Mouse (Mus musculus): ENCODE results near the gene Scamp3.

Scamp3 gene

DNA sequence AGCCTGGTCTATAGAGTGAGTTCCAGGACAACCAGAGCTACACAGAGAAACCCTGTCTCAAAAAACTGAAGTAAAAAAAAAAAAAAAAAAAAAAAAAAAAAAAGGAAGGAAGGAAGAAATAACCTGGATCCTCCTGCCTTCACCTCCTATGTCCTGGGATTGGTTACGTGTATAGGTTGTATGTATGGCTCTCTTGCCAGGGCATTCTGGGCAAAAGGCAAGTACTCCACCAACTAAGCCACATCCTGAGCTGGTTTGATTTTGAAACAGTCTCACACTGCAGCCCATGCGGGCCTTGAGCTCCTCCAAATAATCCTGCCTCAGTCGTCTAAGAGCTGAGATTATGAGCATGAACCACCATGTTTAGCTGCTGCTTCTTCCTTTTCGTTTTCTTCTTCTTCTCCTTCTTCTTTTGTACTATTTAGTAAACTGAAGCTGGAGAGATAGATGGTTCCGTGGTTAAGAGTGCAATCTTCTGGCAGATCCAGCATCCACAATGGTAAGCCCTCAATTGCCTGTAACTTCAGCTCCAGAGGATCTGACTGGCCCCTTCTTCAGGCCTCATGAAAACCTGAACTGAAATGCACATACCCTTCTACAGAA is 13.5 kb upstream of the Scamp3 start:
- peak; percentile 67 for DNase-seq (ENCODE audit: low read depth, low spot score)

DNA sequence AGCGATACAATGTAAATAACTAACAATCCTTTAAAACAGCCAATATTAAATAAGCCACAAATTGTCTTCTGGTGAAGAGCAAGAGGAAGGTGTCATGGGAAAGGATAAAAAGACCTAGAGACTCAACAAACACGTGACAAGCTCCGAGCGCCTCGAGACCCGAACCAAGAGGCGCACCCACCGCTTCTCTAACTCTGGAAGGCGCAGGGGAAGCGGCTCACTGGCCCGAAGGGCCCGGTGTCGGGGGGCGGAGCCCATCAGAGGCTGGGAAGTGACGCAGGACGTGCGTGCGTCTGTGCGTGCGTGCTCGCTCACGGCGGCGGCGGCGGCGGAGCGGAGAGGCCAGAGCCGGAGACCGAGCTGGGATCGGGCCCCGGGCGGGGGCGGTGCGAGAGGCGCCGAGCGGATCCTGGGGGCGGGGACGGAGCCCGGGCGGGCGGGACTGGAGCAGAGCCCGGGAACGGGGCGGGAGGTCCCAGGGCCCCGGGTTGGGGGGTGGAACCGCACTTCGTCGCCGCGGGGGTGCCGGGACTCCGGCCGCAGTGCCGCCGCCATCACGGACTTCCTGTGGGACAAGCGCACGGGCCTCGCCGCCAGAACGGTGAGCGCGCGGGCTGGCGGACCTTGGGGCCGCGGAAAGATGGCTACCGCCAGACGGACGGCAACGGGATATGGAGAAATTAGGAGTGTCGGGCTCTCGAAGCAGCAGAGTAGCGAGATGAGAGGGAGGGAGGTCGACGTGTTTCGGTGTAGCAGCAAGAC is 12.6 kb upstream of the Scamp3 start, which contains the start of gene Clk2:
Gene Clk2, plus strand, starts transcription at position 290 of the 762 bp plus-strand sequence.
- DNase-seq (ENCODE audit: low read depth, low spot score) = peak; percentile 96

DNA sequence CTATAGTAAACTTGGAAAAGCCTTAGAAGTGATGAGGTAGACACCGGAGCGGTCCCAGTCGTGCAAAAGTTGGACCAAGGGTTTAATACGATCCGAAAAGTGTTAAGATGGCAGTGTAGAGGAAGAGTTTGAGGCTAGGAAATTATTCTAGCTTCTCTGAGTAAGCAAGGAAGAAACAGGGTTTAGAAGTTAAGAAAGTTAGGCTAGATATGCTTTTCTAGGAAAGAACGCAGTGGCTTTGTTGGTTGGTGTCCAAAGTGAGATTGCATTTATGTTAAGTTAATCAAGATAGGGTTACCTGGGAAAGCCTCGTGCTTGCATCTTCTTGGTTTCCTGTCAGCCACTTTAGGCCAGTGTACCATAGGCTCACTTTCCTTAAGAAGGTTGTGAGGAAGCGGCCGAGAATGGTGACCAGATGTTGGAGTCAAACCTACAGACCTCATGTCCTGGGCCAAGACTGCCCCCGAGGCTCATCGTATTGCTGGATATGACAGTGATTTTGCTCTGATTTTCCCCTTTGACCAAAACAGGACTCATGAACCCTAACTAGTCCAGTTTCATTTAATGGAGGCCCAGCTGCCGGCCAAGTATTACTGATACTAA is 11.9 kb upstream of the Scamp3 start:
- no peak for DNase-seq (ENCODE audit: low read depth, low spot score)

DNA sequence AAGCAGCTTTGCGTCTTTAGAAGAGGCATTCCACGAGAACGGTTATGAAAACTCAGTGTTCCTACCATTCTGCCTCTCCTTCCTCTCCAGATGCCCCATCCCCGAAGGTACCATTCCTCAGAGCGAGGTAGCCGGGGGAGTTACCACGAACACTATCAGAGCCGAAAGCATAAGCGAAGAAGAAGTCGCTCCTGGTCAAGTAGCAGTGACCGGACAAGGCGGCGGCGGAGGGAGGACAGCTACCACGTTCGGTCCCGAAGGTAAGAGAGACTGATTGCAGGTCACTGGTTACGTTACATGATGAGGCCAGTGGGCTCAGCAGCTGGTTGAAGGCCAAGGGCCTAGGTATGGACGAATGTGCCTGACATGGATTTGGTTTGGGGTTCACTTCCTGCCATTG is 10.3 kb upstream of the Scamp3 start:
- DNase-seq (ENCODE audit: low read depth, low spot score) = no peak

DNA sequence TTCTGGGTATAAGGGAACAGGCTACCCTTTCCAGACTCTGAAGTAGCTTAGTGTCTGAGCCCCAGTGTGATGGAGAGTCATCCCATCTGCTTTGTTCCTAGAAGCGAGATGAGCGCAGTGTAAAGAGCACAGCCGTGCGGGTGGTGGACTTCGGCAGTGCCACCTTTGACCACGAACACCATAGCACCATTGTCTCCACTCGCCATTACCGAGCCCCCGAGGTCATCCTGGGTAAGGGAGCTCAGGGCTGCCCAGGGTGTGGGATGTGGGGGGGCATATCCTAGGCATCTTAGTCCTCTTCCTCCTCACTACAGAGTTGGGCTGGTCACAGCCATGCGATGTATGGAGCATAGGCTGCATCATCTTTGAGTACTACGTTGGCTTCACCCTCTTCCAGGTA is 2.4 kb upstream of the Scamp3 start:
- DNase-seq (ENCODE audit: low read depth, low spot score) = no peak

DNA sequence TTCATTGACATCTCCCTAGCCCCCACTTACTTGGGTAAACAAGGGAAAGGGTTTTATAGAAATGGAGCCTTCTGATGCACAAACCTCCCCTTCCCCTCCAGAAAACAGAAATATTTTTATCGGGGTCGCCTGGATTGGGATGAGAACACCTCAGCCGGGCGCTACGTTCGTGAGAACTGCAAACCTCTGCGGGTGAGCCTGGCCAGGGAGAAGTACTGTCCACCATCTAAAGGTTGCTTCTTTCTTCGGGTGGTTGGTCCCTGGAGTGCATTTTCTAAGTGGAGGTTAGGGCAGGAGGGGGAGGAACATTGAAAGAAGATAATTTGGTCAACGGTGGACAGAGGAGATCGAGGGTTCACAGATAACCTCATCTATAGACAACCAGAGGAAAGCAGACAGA is 1.7 kb upstream of the Scamp3 start:
- DNase-seq (ENCODE audit: low read depth, low spot score) = no peak

DNA sequence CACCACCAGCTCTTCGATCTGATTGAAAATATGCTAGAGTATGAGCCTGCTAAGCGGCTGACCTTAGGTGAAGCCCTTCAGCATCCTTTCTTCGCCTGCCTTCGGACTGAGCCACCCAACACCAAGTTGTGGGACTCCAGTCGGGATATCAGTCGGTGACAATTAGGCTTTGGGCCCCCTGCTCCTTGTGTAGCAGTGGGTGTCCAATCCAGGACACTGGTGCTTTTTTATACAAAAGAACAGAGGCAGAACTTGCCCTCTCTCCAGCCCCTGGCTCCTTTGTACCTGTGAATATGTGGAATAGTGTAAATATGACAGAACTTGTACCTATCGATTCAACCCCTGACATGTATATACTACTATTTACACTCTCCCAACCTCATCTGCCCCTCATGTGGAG is 852 bp upstream of the Scamp3 start:
- DNase-seq (ENCODE audit: low read depth, low spot score) = no peak

DNA sequence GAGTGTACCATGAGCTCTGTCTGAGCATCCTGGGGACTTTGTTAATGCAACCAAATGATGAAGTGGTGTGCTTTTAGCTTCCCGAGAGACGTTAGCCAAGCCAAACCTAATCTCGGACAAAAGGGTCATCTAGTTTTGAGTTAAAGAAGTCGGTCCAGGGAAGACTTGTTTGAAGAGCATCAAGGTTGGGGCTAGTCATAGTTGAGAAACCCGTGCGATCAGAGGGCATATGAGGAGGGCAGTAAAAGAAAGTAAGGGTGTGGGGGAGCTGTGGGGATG is 773 bp downstream of the Scamp3 start:
- DNase-seq (ENCODE audit: low read depth, low spot score) = peak; percentile 49

DNA sequence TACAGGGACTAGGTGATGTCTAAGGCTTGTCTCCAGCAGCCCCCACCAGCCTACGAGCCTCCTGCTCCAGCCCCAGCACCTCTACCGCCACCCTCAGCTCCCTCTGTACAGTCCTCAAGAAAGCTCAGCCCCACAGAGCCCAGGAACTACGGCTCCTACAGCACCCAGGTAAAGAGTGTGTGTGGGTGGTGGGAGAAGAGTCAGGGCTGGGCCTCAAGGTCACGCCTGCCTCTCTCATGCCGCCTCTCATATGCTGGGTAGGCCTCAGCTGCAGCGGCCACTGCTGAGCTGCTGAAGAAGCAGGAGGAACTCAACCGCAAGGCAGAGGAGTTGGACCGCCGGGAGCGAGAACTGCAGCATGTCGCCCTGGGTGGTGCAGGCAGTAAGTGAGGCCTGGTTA is 1.8 kb downstream of the Scamp3 start:
- no peak for DNase-seq (ENCODE audit: low read depth, low spot score)

DNA sequence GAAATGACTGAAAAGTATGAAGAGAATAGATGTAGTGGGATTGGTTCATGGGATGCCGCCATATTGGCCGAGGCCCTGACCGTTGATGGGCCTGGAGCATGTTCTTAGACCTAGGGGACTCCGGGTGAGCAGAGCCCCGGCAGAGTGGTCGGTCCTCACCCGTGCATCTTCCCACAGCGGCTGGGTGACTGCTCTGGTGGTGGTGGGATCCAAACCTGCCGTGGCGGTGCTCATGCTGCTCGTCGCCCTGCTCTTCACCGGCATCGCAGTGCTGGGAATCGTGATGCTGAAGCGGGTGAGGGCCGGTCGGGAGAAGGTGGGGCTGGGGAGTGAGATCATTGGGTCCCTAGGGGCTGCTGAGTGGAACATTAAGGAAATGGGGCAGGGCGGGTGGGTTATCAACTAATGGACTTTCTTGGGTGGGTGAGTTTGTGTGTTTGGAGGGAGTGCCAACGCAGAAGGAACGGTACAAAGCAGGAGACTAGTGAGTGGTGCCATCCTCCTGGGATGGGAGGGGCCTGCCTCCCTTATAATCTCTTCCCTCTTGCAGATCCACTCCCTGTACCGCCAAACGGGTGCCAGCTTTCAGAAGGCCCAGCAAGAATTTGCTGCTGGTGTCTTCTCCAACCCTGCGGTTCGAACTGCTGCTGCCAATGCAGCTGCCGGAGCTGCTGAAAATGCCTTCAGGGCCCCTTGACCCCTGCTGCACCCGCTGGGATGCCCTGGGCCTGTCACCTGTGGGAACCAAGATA is 4.7 kb downstream of the Scamp3 start:
- DNase-seq (ENCODE audit: low read depth, low spot score) = no peak

DNA sequence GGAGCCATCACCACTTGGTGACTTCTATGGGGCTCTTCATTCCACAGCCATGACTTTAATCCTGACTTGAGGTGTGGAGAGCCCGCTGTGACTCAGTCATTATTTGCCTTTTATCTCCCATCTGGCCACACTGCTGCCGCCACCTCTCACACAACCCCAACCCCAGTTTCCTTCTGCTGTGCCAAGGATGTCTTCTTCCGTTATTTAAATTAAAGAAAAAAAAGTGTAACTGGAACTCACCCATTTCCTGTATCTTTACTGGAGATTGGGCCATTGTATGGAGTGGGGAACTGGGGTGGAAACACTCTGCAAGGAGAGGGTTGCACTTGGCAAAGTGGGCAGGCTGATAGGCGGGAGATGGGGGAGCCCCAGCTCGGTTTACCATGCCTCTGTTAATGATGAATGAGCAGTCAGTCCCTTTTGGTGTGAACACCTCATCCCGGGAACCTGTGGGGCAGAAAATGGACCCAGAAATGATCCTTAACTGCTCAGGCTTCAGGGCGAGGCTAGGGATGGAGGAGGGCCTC is 5.3 kb downstream of the Scamp3 start:
- no peak for DNase-seq (ENCODE audit: low read depth, low spot score)

DNA sequence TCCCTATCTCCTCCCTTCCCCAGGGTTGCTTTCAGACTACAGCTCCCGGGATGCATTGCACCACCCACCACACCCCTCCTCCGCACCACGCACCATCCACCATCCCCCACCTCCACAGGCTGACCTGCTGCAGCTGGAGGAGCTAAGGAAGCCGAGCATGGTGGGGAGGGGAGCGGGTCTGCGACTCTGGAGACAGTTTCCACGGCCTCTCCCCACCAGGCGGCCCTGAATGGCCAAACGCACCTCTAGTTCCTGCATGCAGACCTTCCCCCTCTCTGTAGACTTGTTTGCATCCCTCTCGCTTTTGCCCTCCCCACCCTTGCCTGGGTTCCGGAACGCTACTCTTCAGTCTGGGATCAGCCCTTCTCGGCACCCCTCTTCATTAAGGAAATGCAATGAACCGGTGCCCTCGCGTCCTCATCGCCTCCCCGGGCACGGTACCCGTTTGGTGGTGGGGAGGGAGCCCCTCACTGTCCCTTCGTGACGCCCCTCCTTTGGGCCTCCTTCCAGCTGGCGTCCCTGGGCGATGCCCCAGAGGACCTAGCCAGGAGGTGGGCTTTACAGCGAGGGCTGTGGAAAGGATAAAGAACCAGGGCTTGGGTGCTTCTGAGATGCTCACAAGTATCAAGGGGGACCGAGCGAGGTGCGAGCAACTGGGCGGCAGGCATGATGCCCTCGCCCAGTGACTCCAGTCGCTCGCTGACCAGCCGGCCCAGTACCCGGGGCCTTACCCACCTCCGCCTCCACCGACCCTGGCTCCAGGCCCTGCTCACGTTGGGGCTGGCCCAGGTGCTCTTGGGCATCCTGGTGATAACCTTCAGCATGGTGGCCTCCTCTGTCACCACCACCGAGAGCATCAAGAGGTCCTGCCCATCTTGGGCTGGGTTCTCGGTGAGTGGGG is 6.0 kb downstream of the Scamp3 start, which contains the start of gene Fam189b:
Gene Fam189b, plus strand, starts transcription at position 86 of the 901 bp plus-strand sequence.
- DNase-seq (ENCODE audit: low read depth, low spot score) = no peak

DNA sequence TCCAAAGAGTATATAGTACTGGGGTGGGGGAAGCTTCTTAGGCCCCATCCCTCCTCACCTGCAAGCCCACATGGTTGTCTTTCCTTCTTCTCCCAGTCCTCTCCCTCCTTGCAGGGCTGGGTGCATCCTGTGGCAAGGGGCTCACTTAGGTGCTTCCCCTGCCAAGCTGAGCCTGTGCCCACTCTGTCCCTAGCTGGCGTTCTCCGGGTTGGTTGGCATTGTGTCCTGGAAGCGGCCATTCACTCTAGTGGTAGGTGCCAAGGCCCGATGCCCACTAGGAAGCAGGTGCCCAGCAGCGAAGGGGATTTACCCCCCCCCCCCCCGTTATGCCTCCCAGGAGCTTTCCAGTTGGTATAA is 6.7 kb downstream of the Scamp3 start:
- DNase-seq (ENCODE audit: low read depth, low spot score) = no peak

DNA sequence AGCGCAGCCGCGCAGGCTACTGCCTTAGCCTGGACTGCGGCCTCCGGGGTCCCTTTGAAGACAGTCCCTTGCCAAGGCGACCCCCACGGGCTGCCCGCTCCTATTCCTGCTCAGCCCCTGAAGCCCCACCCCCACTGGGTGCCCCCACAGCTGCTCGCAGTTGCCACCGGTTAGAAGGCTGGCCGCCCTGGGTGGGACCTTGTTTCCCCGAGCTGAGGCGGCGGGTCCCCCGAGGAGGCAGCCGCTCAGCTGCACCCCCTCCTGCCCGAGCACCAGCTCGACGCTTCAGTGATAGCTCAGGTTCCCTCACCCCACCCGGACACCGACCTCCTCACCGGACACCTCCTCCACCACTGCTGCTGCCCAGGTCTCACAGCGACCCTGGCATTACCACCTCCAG is 9.9 kb downstream of the Scamp3 start:
- DNase-seq (ENCODE audit: low read depth, low spot score) = no peak

DNA sequence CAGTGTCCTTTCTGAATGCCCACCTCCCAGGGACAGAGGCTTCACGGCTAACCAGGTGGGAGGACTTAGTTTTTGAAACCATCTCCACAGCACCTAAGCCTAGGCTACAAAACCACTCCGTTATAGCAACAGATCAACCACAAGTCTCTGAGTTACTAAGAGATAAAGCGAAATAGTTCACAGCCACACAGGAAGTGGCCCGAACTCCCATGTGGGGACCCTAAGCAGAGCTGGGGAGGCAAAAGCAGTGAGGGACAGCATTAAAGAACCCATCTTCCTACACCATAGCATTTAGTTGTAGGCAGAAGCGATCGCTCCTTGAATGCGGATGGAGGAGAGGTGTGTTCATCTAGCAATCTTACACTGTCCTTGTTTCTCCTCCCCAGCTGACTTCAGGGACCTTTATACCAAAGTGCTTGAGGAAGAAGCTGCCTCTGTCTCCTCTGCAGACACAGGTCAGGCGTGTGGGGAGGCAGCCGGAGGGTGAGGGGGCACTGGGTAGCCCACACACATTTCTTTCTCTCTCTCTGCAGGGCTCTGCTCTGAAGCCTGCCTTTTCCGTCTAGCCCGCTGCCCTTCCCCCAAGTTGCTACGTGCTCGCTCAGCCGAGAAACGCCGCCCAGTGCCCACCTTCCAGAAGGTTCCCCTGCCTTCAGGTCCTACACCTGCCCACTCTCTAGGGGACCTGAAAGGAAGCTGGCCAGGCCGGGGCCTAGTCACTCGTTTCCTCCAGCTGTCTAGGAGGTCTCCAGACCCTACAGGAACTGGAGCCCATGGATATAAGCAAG is 10.6 kb downstream of the Scamp3 start:
- no peak for DNase-seq (ENCODE audit: low read depth, low spot score)

DNA sequence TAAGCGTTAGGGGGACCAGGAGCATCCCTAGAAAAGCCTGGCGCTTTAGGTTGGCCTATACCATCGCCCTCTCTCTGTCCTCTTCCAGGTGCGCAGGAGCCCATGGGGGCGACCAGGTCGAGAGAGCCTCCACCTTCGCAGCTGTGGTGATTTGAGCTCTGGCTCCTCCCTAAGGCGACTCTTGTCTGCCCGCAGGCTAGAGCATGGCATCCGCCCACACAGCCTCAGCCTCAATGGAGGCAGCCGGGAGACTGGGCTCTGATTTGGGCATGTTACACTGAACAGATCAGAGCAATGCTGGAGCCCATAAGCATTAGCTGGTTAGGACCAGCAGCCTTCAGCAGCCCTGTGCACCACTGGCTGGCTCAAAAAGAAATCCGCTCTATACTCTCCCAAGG is 11.2 kb downstream of the Scamp3 start:
- no peak for DNase-seq (ENCODE audit: low read depth, low spot score)

DNA sequence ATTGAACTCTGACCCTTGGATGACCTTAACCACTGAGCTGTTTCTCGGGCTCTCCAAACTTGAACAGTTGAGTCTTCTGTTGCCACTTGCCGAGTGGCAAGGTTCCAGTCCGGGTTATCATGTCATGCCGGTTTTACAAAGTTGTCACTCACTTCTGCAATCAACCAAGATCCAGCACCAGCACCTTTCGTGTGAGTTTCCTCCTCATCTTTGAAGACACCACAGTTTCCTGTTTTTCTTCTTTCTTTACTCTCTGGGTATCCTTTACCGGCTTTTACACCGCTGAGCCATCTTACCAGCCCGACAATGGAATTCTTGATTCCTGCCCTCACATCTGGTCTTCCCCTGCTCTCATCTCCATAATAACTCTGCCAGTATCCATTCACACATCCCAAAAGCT is 13.2 kb downstream of the Scamp3 start:
- no peak for DNase-seq (ENCODE audit: low read depth, low spot score)

DNA sequence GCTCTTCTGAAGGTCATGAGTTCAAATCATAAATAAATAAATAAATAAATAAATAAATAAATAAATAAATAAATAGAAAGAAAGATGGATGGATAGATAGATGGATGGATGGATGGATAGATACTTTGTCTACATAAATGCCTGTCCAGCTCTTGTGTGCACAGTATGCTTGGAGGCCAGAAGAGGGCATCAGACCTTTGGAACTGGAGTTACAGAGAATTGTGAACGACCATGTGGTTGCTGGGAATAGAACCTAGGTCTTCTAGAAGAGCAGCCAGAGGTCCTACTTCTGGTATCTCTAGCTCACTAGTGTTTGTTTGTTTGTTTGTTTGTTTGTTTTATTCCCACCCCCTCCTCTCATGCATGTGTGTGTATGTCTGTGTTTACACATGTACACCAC is 16.1 kb downstream of the Scamp3 start:
- DNase-seq (ENCODE audit: low read depth, low spot score) = peak; percentile 44

DNA sequence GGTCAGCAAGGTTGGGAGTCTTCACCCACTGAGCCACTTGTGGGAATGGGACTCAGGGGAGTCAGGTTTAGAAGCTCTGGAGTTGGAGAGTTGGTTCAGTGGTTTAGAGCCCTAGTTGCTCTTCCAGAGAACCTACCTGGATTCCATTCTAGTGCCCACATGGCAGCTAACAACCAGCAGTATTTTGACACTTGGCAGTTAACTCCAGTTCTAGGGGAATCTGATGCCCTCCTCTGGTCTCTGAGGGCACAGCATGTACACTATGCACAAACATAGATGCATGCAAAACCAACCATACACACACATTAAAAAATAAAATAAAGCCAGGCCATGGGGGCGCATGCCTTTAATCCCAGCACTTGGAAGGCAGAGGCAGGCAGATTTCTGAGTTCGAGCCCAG is 16.6 kb downstream of the Scamp3 start:
- DNase-seq (ENCODE audit: low read depth, low spot score) = peak; percentile 57
